Mouse (Mus musculus): ENCODE data around the gene Serinc2.

DNA sequence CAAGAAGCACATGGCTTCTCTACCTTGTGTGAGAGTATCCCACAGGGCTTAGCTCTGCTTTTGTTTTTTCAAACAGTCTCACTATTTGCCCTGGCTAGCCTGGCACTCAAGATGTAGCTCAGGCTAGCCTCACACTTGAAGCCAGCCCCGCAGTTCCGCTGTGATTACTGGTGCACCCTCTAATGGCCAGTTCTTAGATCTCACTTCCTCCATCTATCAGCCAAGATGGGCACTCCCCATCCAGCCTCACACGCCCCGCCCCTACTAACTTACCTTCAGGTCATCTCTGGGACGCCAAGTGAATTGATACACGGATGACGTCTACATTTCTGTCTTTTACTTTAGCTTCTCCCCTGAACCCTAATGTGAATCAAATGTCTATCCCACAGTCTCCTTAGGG is 40.6 kb upstream of the Serinc2 start:
- no peak for TF ChIP-seq RAD21 (IDR thresholded peaks at IDR 0.05; ENCODE audit: low read depth, low read length)
- no peak for TF ChIP-seq JUND (conservative IDR thresholded peaks at IDR 0.05; ENCODE audit: low read depth, low read length)
- TF ChIP-seq HCFC1 (IDR thresholded peaks at IDR 0.05; ENCODE audit: low read depth, low read length): no peak
- TF ChIP-seq CTCF (conservative IDR thresholded peaks at IDR 0.05 in 1 of 2, IDR thresholded peaks at IDR 0.05 in 1 of 2; ENCODE audit: low read depth in 2 of 2, low read length in 2 of 2): 0 out of 4 replicates have a peak, but pooled peaks of 1 of the 2 experiments have one; percentile 5
- TF ChIP-seq EP300 (IDR thresholded peaks at IDR 0.05; ENCODE audit: low read length): no peak
- no peak for TF ChIP-seq MAZ (IDR thresholded peaks at IDR 0.05; ENCODE audit: low read depth, low read length)
- TF ChIP-seq KAT2A (IDR thresholded peaks at IDR 0.05; ENCODE audit: insufficient replicate concordance, low read length): no peak
- TF ChIP-seq ZKSCAN1 (IDR thresholded peaks at IDR 0.05; ENCODE audit: borderline replicate concordance, low read depth, low read length): no peak
- no peak for TF ChIP-seq BHLHE40 (IDR thresholded peaks at IDR 0.05; ENCODE audit: low read depth, low read length)
- no peak for TF ChIP-seq POLR2AphosphoS2 (IDR thresholded peaks at IDR 0.05; ENCODE audit: low read depth, low read length)
- no peak for TF ChIP-seq MYC (IDR thresholded peaks at IDR 0.05; ENCODE audit: low read depth, low read length)
